Mouse (Mus musculus): ENCODE data around the gene Foxp4. TPM values are rescaled to one million over a fixed set of nuclear protein-coding genes. Genes with fewer than 3 reads are reported as not detected.

Foxp4 gene
- polyA plus RNA-seq, 1 experiment from 2014 or later, result 34.5 TPM

DNA sequence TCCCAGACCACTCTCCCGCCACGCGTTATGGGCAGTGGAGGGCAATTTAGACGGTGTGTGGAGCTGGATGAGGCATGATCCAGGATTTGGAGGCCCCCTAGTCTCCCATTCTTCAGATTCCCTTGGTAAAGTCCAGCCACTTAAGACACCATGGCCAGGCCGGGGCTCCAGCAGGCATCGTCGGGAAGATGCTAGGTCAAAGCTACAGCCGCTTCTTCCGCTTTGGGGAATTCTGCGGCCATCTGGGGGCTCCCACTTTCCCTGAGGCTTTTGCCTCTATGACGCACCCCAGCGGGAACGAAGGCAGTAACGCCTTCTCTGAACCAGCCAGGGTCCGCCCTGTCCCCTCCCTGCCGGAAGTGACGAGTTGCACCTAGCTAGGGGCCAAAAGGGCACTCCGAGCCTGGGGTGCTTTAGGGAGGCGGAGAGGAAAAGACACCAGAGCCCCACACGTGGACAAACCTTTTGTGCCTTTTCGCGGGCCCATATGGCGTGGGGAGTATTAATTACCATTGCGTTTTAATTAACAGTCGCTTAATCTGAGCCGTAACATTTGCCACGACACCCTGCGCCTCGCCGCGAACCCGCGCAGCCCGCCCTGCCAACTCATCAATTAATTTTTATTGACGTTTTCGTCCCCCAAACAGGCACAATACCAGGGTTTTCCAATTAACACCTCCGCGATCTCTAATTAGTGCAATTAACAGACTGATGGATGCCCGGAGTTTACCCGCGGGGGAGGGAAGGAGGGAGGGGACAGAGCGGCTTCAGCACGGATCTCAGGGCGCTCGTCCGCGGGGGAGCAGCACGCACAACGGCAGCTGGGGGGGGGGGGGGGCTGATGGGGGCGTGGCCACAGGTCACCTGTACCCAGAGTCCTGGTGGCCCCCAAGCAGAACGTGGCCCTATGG, 15.1 kb downstream of the Foxp4 start:
- Histone ChIP-seq H3K4me1 (ENCODE audit: control insufficient read depth, insufficient read depth, low read length) (peaks cover 49% of the 10 kb centered on the region), H3K4me2 (ENCODE audit: low read depth) (peak overlapping the region; percentile 43), H3K9me3 (ENCODE audit: control insufficient read depth, low read length) (no peaks in the 10 kb centered on the region), H3K36me3 (ENCODE audit: control insufficient read depth, insufficient read depth, low read length) (0 out of 2 replicates have a peak, but pooled peaks cover 2% of the 10 kb centered on the region), H3K9ac (ENCODE audit: low read length) (no peak overlapping the region; the same call in 1 of the 2 replicates), H3K27me3 (ENCODE audit: control insufficient read depth, insufficient read depth, low read length) (no peaks in the 10 kb centered on the region), H3K27ac (ENCODE audit: low read depth, low read length) (no peak overlapping the region), H3K4me3 (ENCODE audit: low read depth, low read length) (peak overlapping the region; percentile 26)
- 9% methylated on average over 49 of the region's 51 CpGs for WGBS
- peak; percentile 59 for DNase-seq (ENCODE audit: low spot score)
- peak; percentile 40; the same call in 1 of the 2 replicates for ATAC-seq (ENCODE audit: insufficient read depth, low FRiP score, low TSS enrichment)

DNA sequence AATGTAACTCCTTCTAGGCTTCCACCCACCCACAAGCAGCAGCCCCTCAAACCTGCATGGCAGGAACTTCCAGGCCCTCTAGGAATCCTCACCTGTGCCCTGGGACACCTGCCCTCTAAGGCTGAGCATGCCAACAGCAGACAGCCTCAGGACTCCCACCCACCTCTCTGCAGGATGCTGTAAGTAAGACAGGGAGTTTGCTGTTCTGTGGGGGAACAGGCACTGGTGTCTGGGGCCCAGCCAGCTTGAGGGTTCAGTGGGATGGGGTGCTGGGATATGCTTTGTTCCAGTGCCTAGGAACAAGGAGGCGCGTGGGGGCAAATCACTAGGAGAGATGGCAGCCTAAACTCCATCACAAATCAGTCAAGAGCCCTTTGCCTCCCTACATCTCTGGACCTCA, 16.4 kb downstream of the Foxp4 start:
- no peak overlapping the region for H3K4me3 ChIP-seq (ENCODE audit: low read depth, low read length)
- H3K9ac ChIP-seq (ENCODE audit: low read length), result no peak overlapping the region
- H3K9me3 ChIP-seq (ENCODE audit: control insufficient read depth, low read length), result no peaks in the 10 kb centered on the region
- DNase-seq (ENCODE audit: low spot score), result no peak
- ATAC-seq (ENCODE audit: insufficient read depth, low FRiP score, low TSS enrichment), result no peak; the same call in 1 of the 2 replicates
- H3K36me3 ChIP-seq (ENCODE audit: control insufficient read depth, insufficient read depth, low read length), result peaks cover 7% of the 10 kb centered on the region; the same call in 1 of the 2 replicates
- peaks cover 52% of the 10 kb centered on the region for H3K4me1 ChIP-seq (ENCODE audit: control insufficient read depth, insufficient read depth, low read length)
- 94% methylated on average over 2 of the region's 2 CpGs for WGBS
- no peak overlapping the region for H3K4me2 ChIP-seq (ENCODE audit: low read depth)
- no peaks in the 10 kb centered on the region for H3K27me3 ChIP-seq (ENCODE audit: control insufficient read depth, insufficient read depth, low read length)
- H3K27ac ChIP-seq (ENCODE audit: low read depth, low read length), result no peak overlapping the region

DNA sequence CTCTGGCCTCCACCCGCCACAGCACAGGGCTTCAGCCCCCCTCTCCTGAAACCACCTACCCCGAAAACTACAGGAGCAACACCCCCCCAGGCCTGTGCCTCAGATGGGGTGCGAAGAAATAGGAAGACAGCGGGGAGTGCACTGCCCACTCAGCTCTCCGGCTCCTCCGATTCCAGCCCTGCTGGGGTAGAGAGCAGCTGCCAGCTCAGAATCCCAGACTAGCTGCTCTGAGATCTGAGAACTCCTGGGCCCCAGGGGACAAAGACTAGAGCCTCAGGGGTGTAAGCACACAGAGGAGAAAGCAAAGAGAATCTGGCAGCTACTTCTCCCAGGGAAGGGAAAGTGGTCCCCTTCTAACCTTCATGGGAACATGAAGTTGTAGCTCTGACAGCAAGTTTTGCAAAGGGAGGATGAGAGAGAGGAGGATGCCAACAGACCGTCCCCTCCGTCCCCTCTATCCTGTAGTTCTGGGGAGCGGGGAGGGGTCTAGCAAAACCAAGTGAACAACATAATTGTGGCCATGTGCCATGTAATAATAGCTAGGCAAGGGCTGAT, 17.0 kb downstream of the Foxp4 start:
- no peaks in the 10 kb centered on the region for H3K27me3 ChIP-seq (ENCODE audit: control insufficient read depth, insufficient read depth, low read length)
- no peak overlapping the region for H3K4me3 ChIP-seq (ENCODE audit: low read depth, low read length)
- no peak overlapping the region for H3K9ac ChIP-seq (ENCODE audit: low read length)
- H3K9me3 ChIP-seq (ENCODE audit: control insufficient read depth, low read length), result no peaks in the 10 kb centered on the region
- 33% methylated on average over 9 of the region's 9 CpGs for WGBS
- DNase-seq (ENCODE audit: low spot score) (peak; percentile 68), ATAC-seq (ENCODE audit: insufficient read depth, low FRiP score, low TSS enrichment) (no peak)
- peaks cover 52% of the 10 kb centered on the region for H3K4me1 ChIP-seq (ENCODE audit: control insufficient read depth, insufficient read depth, low read length)
- peaks cover 9% of the 10 kb centered on the region; the same call in 1 of the 2 replicates for H3K36me3 ChIP-seq (ENCODE audit: control insufficient read depth, insufficient read depth, low read length)
- peak overlapping the region; percentile 15; the same call in 1 of the 2 replicates for H3K27ac ChIP-seq (ENCODE audit: low read depth, low read length)
- H3K4me2 ChIP-seq (ENCODE audit: low read depth), result 0 out of 2 replicates have a peak overlapping the region, but pooled peaks have one; percentile 6

DNA sequence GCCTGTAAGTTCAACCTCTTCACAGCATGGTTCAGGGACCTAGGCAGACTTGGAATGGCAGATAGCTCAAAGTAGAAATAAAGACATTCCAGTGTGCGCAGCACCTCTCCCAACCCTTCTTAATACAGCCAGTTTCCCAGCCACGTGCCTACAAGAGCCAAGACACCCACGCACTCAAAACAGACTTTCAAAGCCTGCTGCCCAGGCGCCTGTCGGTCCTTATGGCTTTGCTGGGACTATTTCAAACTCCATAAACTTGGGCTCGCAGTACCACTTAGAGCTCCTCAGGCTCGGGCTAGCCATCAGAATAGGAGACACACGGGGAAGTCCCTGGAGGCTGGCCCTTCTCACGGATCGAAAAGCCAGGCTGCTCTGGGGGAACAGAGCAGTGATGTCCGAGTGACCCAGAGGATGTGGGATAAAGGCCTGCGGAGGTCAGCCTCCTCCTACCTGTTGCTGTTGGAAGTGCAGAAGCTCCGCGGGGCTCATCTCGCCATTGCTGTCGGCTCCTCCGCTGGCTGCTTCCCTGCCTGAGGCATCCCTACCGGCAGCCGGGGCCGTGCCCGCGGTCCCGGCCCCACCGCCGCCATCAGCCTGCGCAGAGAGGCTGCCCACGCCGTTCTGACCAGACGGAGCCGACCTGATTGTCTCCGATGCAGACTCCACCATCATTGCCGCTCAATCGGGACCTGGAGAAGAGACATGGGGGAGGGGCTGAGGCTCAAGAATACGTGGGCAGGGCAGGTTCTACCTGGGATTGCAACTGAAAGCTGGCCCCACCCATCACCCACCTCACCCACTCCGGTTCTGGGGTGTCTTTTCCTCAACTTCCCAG, 20.4 kb downstream of the Foxp4 start:
- WGBS, result 19% methylated on average over 35 of the region's 35 CpGs
- no peaks in the 10 kb centered on the region for H3K27me3 ChIP-seq (ENCODE audit: control insufficient read depth, insufficient read depth, low read length)
- H3K9me3 ChIP-seq (ENCODE audit: control insufficient read depth, low read length), result no peaks in the 10 kb centered on the region
- H3K4me2 ChIP-seq (ENCODE audit: low read depth), result peak overlapping the region; percentile 33
- DNase-seq (ENCODE audit: low spot score) (no peak), ATAC-seq (ENCODE audit: insufficient read depth, low FRiP score, low TSS enrichment) (no peak)
- no peak overlapping the region for H3K27ac ChIP-seq (ENCODE audit: low read depth, low read length)
- peak overlapping the region; percentile 31; the same call in 1 of the 2 replicates for H3K9ac ChIP-seq (ENCODE audit: low read length)
- H3K4me3 ChIP-seq (ENCODE audit: low read depth, low read length), result no peak overlapping the region
- H3K36me3 ChIP-seq (ENCODE audit: control insufficient read depth, insufficient read depth, low read length), result peaks cover 9% of the 10 kb centered on the region; the same call in 1 of the 2 replicates
- peaks cover 49% of the 10 kb centered on the region for H3K4me1 ChIP-seq (ENCODE audit: control insufficient read depth, insufficient read depth, low read length)

DNA sequence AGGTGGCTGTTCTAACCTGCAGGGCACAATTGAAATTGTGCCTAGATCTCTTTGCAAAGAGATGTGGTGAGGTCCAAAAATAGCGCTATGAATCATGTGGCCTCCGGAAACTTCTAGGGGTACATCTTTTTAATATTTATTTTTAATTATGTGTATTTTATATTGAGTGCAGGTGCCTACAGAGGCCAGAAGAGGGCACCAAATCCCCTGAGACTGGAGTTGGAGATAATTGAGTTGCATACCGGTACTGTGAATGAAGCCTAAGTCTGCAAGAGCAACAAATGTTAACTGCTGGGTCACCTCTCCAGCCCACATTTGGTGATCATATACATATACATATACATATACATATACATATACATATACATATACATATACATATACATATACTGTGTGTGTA, 22.7 kb downstream of the Foxp4 start:
- ATAC-seq (ENCODE audit: insufficient read depth, low FRiP score, low TSS enrichment) (no peak), DNase-seq (ENCODE audit: low spot score) (no peak)
- H3K9me3 ChIP-seq (ENCODE audit: control insufficient read depth, low read length), result no peaks in the 10 kb centered on the region
- no peak overlapping the region for H3K4me2 ChIP-seq (ENCODE audit: low read depth)
- H3K4me3 ChIP-seq (ENCODE audit: low read depth, low read length), result no peak overlapping the region
- H3K27ac ChIP-seq (ENCODE audit: low read depth, low read length), result no peak overlapping the region
- WGBS, result 70% methylated on average over 3 of the region's 3 CpGs
- no peak overlapping the region for H3K9ac ChIP-seq (ENCODE audit: low read length)
- H3K4me1 ChIP-seq (ENCODE audit: control insufficient read depth, insufficient read depth, low read length), result peaks cover 47% of the 10 kb centered on the region
- H3K27me3 ChIP-seq (ENCODE audit: control insufficient read depth, insufficient read depth, low read length), result no peaks in the 10 kb centered on the region
- H3K36me3 ChIP-seq (ENCODE audit: control insufficient read depth, insufficient read depth, low read length), result peaks cover 9% of the 10 kb centered on the region; the same call in 1 of the 2 replicates

DNA sequence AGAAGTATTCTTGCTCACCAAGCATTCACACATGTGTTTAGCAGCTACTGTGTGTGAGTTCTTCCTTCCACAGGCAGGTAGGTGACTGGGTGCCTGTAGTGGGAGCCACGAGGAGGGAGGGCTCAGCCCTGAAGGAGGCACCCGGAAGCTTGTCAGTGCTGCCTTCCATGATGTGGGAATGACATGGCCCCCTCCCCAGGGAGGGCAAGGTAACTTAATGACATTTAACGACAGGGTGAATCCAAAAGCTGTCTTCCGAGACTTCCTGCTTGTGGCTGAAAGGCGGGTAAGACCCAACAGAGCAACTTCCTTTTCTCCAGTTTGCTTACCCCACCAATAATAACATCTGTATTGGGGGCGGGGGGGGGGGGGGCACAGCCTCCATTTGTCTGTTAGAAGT, 23.7 kb downstream of the Foxp4 start:
- 60% methylated on average over 6 of the region's 6 CpGs for WGBS
- Histone ChIP-seq H3K9ac (ENCODE audit: low read length) (no peak overlapping the region), H3K4me1 (ENCODE audit: control insufficient read depth, insufficient read depth, low read length) (peaks cover 49% of the 10 kb centered on the region), H3K9me3 (ENCODE audit: control insufficient read depth, low read length) (no peaks in the 10 kb centered on the region), H3K27me3 (ENCODE audit: control insufficient read depth, insufficient read depth, low read length) (no peaks in the 10 kb centered on the region), H3K4me3 (ENCODE audit: low read depth, low read length) (no peak overlapping the region), H3K27ac (ENCODE audit: low read depth, low read length) (no peak overlapping the region), H3K4me2 (ENCODE audit: low read depth) (no peak overlapping the region), H3K36me3 (ENCODE audit: control insufficient read depth, insufficient read depth, low read length) (peaks cover 9% of the 10 kb centered on the region; the same call in 1 of the 2 replicates)
- ATAC-seq (ENCODE audit: insufficient read depth, low FRiP score, low TSS enrichment) (no peak), DNase-seq (ENCODE audit: low spot score) (no peak)

DNA sequence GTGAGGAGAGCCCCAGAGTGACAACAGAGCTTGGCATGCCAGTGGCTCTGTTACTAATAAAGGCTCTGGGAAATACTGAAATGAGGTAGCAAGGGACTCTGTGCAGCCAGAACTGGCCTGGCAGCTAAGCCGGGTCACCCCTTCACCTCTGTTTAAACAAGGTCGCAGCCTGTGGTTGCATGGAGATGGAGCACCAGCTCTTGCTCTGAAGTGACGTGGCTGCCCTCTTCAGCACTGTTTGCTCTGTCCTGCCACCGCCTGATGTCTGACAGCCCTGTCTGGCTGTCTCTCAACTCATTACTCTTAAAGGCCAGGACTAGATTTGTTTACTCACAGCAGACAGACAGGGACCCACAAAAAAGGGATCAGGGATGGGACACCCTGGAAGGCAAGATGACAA, 25.3 kb downstream of the Foxp4 start:
- 16% methylated on average over 4 of the region's 4 CpGs for WGBS
- H3K4me3 ChIP-seq (ENCODE audit: low read depth, low read length), result no peak overlapping the region
- H3K36me3 ChIP-seq (ENCODE audit: control insufficient read depth, insufficient read depth, low read length), result peaks cover 10% of the 10 kb centered on the region

DNA sequence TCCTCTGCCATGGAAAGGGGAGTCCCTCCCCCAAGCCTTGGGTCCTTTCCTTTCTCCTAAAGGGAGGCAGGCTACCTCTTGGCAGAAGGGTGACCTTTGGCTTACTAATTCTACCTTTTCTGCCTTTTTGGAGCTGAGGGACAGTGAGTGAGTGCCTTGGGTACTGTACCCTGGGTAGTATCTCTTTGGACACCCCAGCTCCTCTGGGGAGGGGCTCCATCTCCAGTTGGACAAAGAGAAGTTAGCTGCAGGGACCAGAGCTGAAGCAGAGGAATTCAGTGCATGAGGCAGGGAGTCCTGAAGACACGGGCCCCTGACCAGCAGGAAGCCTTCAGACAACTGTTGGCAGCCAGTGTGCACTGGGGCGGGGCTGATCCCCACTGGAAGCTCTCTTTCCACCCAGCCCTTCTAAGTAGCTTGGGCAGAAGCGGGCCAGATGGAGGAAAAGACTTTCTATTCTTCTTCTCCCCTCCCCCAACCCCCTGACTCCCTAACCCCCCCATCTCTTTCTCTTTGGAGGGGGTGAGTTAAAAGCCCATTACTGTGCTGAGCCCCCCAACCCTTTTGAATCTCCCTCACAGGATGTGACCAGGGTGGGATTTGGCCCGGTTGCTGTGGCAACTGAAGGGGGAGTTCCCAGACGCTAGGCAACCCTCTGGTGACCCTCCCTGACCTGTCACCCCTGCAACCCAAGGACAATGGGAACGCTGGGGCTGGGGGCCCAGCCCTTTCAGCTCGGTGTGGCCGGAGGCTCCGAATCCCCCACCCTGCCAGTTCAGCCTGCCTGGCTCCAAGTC, 26.3 kb downstream of the Foxp4 start:
- DNase-seq (ENCODE audit: low spot score) (peak; percentile 82), ATAC-seq (ENCODE audit: insufficient read depth, low FRiP score, low TSS enrichment) (peak; percentile 89)
- no peaks in the 10 kb centered on the region for H3K9me3 ChIP-seq (ENCODE audit: control insufficient read depth, low read length)
- H3K27me3 ChIP-seq (ENCODE audit: control insufficient read depth, insufficient read depth, low read length), result no peaks in the 10 kb centered on the region
- no peak overlapping the region for H3K4me3 ChIP-seq (ENCODE audit: low read depth, low read length)
- H3K36me3 ChIP-seq (ENCODE audit: control insufficient read depth, insufficient read depth, low read length), result peaks cover 10% of the 10 kb centered on the region
- peak overlapping the region; percentile 81 for H3K27ac ChIP-seq (ENCODE audit: low read depth, low read length)
- under 1% methylated on average over 9 of the region's 9 CpGs for WGBS
- H3K4me1 ChIP-seq (ENCODE audit: control insufficient read depth, insufficient read depth, low read length), result peaks cover 39% of the 10 kb centered on the region
- peak overlapping the region; percentile 7 for H3K4me2 ChIP-seq (ENCODE audit: low read depth)
- peak overlapping the region; percentile 27; the same call in 1 of the 2 replicates for H3K9ac ChIP-seq (ENCODE audit: low read length)

More for the DNA sequence above, 25.3 kb downstream of the Foxp4 start:
- Histone ChIP-seq H3K27me3 (ENCODE audit: control insufficient read depth, insufficient read depth, low read length) (no peaks in the 10 kb centered on the region), H3K27ac (ENCODE audit: low read depth, low read length) (peak overlapping the region; percentile 81), H3K4me1 (ENCODE audit: control insufficient read depth, insufficient read depth, low read length) (peaks cover 41% of the 10 kb centered on the region), H3K4me2 (ENCODE audit: low read depth) (no peak overlapping the region), H3K9me3 (ENCODE audit: control insufficient read depth, low read length) (no peaks in the 10 kb centered on the region), H3K9ac (ENCODE audit: low read length) (no peak overlapping the region)
- DNase-seq (ENCODE audit: low spot score) (no peak), ATAC-seq (ENCODE audit: insufficient read depth, low FRiP score, low TSS enrichment) (no peak)
